Mouse (Mus musculus) hindbrain, embryonic 15.5 days (tissue): ENCODE measurements at regions not wholly inside any gene's neighbourhood (a gene's known extent, or its start where the extent isn't known, plus 50 kb on each side); places are given as distances from the start of the nearest gene placed in this dataset.

Experiments
- ATAC-seq: fragments of 200-750 bp; cut with Nextera tagmentation; 2 replicates; pipeline ENCODE4 v1.8.0; 2017; ENCODE audit warnings: low read depth, moderate number of reproducible peaks, moderate TSS enrichment; ENCODE audit not compliant: low FRiP score
- H3K27ac ChIP-seq: fragments of 300-500 bp; sonication (generic); replicated peaks from 2 replicates; pipeline ENCODE4 v1.5.1; 2015; ENCODE audit warnings: mild to moderate bottlenecking, inconsistent platforms
- H3K27me3 ChIP-seq: fragments of 300-500 bp; sonication (generic); 2 replicates; pipeline ENCODE4 v1.6.1; 2015; ENCODE audit warnings: control low read depth, inconsistent platforms
- H3K36me3 ChIP-seq: fragments of 300-500 bp; sonication (generic); 2 replicates; pipeline ENCODE4 v1.6.1; 2015; ENCODE audit warnings: control low read depth, inconsistent platforms
- H3K4me1 ChIP-seq: fragments of 300-500 bp; sonication (generic); replicated peaks from 2 replicates; pipeline ENCODE4 v1.6.1; 2015; ENCODE audit warnings: control low read depth, inconsistent platforms
- H3K4me2 ChIP-seq: fragments of 300-500 bp; sonication (generic); 2 replicates; pipeline ENCODE4 v1.6.1; 2015; ENCODE audit warnings: moderate library complexity, mild to moderate bottlenecking, inconsistent platforms
- H3K4me3 ChIP-seq: fragments of 300-500 bp; sonication (generic); 2 replicates; pipeline ENCODE4 v1.5.1; 2015; ENCODE audit warnings: mild to moderate bottlenecking, inconsistent platforms
- H3K9ac ChIP-seq: fragments of 300-500 bp; sonication (generic); 2 replicates; pipeline ENCODE4 v1.6.1; 2015; ENCODE audit warnings: inconsistent platforms
- H3K9me3 ChIP-seq: fragments of 300-500 bp; sonication (generic); 2 replicates; pipeline ENCODE4 v1.6.1; 2016; ENCODE audit warnings: control low read depth, inconsistent platforms
- WGBS: fragments of 180-500 bp; shearing (Covaris S2); methylation state at CpG from one replicate; pipeline ENCODE4 v1.1.7; 2015; 5-methylcytosine and 5-hydroxymethylcytosine counted together

- no peak overlapping the region for H3K9ac ChIP-seq
- no peaks in the 10 kb centered on the region for H3K4me1 ChIP-seq
- no peak overlapping the region for H3K4me2 ChIP-seq
- no peak overlapping the region for H3K27ac ChIP-seq
- WGBS = 58% methylated on average over 3 of the region's 3 CpGs
- no peaks in the 10 kb centered on the region for H3K27me3 ChIP-seq
- H3K9me3 ChIP-seq = no peaks in the 10 kb centered on the region
- no peaks in the 10 kb centered on the region for H3K36me3 ChIP-seq
- no peak overlapping the region for H3K4me3 ChIP-seq
- no peak for ATAC-seq
These were observed 1165.6 kb upstream of the Tenm4 start for GRCm38 (mm10) chr7:95005403-95005802.

- no peaks in the 10 kb centered on the region for H3K9me3 ChIP-seq
- 82% methylated on average over 6 of the region's 6 CpGs for WGBS
- H3K4me1 ChIP-seq = no peaks in the 10 kb centered on the region
- H3K27ac ChIP-seq = no peak overlapping the region
- H3K4me2 ChIP-seq = no peak overlapping the region
- no peak overlapping the region for H3K4me3 ChIP-seq
- no peaks in the 10 kb centered on the region for H3K36me3 ChIP-seq
- ATAC-seq = no peak
- no peaks in the 10 kb centered on the region for H3K27me3 ChIP-seq
- H3K9ac ChIP-seq = no peak overlapping the region
These were observed 1162.1 kb upstream of the Tenm4 start for GRCm38 (mm10) chr7:95008896-95009430.

GRCm38 (mm10) chr7:95020285-95020684 is 1150.8 kb upstream of the Tenm4 start:
- 86% methylated on average over 1 of the region's 1 CpGs for WGBS
- H3K9me3 ChIP-seq = no peaks in the 10 kb centered on the region
- no peaks in the 10 kb centered on the region for H3K36me3 ChIP-seq
- no peak overlapping the region for H3K4me3 ChIP-seq
- no peak overlapping the region for H3K9ac ChIP-seq
- no peak for ATAC-seq
- no peak overlapping the region for H3K27ac ChIP-seq
- H3K27me3 ChIP-seq = no peaks in the 10 kb centered on the region
- H3K4me2 ChIP-seq = no peak overlapping the region
- H3K4me1 ChIP-seq = no peaks in the 10 kb centered on the region

GRCm38 (mm10) chr7:95027915-95028810 is 1142.9 kb upstream of the Tenm4 start:
- H3K9me3 ChIP-seq = no peaks in the 10 kb centered on the region
- no peak for ATAC-seq

More at GRCm38 (mm10) chr7:95027915-95028810, 1142.9 kb upstream of the Tenm4 start:
- Histone ChIP-seq H3K27ac (no peak overlapping the region), H3K9ac (no peak overlapping the region), H3K36me3 (no peaks in the 10 kb centered on the region), H3K27me3 (no peaks in the 10 kb centered on the region), H3K4me3 (no peak overlapping the region), H3K4me1 (no peaks in the 10 kb centered on the region), H3K4me2 (no peak overlapping the region)
- 70% methylated on average over 4 of the region's 4 CpGs for WGBS
